Mouse (Mus musculus) forebrain, postnatal 0 days (tissue): ENCODE data around the gene Acta2. TPM values are rescaled to one million over a fixed set of nuclear protein-coding genes. Genes with fewer than 3 reads are reported as not detected.

Source experiments
- ATAC-seq: fragments of 200-750 bp; cut with Nextera tagmentation; 2 replicates; pipeline ENCODE4 v1.8.0; 2017; ENCODE audit warnings: mild to moderate bottlenecking, moderate library complexity
- DNase-seq: peaks from one replicate; pipeline ENCODE4 v3.0.0-alpha.2; 2015
- H3K27ac ChIP-seq: fragments of 300-500 bp; sonication (generic); 2 replicates; pipeline ENCODE4 v1.5.1; 2014; ENCODE audit warnings: low read depth, mild to moderate bottlenecking, antibody characterized with exemption, low read length, moderate library complexity, mixed read lengths
- H3K27me3 ChIP-seq: fragments of 300-500 bp; sonication (generic); 2 replicates; pipeline ENCODE4 v1.6.1; 2014; ENCODE audit warnings: mild to moderate bottlenecking, low read length, mixed read lengths; ENCODE audit not compliant: insufficient read depth
- H3K36me3 ChIP-seq: fragments of 300-500 bp; sonication (generic); 2 replicates; pipeline ENCODE4 v1.6.1; 2014; ENCODE audit warnings: mild to moderate bottlenecking, moderate library complexity; ENCODE audit not compliant: insufficient read depth
- H3K4me1 ChIP-seq: fragments of 300-500 bp; sonication (generic); 2 replicates; pipeline ENCODE4 v1.6.1; 2014; ENCODE audit warnings: antibody characterized with exemption; ENCODE audit not compliant: insufficient read depth
- H3K4me2 ChIP-seq: fragments of 300-500 bp; sonication (generic); 2 replicates; pipeline ENCODE4 v1.6.1; 2014; ENCODE audit warnings: low read depth, mild to moderate bottlenecking, moderate library complexity
- H3K4me3 ChIP-seq: fragments of 300-500 bp; sonication (generic); 2 replicates; pipeline ENCODE4 v1.5.1; 2014; ENCODE audit warnings: low read depth, low read length, mixed read lengths
- H3K9ac ChIP-seq: fragments of 300-500 bp; sonication (generic); 2 replicates; pipeline ENCODE4 v1.6.1; 2014; ENCODE audit warnings: mild to moderate bottlenecking
- H3K9me3 ChIP-seq: fragments of 300-500 bp; sonication (generic); 2 replicates; pipeline ENCODE4 v1.6.1; 2016; ENCODE audit warnings: low read length
- CTCF ChIP-seq: sonication (generic); IDR thresholded peaks from 2 replicates; pipeline ENCODE4 v1.5.1; 2016; ENCODE audit warnings: antibody characterized with exemption, control low read depth, low read depth
- WGBS: fragments of 180-500 bp; shearing (Covaris S2); extraction: QIAGEN DNeasy Blood & Tissue Kit; methylation state at CpG from one replicate; pipeline ENCODE4 v1.1.7; 2014; 5-methylcytosine and 5-hydroxymethylcytosine counted together
- polyA plus RNA-seq: library from polyadenylated mRNA; unstranded; fragments of >200 nt; fragmentation: Nextera tagmentation; extraction: Ambion mirVana; gene quantifications from 2 replicates; pipeline ENCODE4 v1.2.1, GENCODE M21; 2015
- total RNA-seq: library from RNA; depleted of rRNA; stranded (reverse); fragments of >200 nt; gene quantifications from 2 replicates; pipeline ENCODE4 v1.2.3, GENCODE M21; 2014

Acta2 gene
- total and polyA plus RNA-seq, 2 experiments from 2014 or later: 6.0 to 11.1 TPM

- Histone ChIP-seq H3K9ac (no peak overlapping the region), H3K27ac (no peak overlapping the region), H3K4me1 (no peaks in the 10 kb centered on the region), H3K27me3 (no peaks in the 10 kb centered on the region), H3K4me3 (no peak overlapping the region), H3K36me3 (no peaks in the 10 kb centered on the region), H3K4me2 (no peak overlapping the region), H3K9me3 (no peaks in the 10 kb centered on the region)
- DNase-seq (no peak), ATAC-seq (no peak)
- TF ChIP-seq CTCF: no peak
- WGBS: 85% methylated on average over 11 of the region's 11 CpGs
These were observed 14.8 kb upstream of the Acta2 start for GRCm38 (mm10) chr19:34270106-34270726.

DNA sequence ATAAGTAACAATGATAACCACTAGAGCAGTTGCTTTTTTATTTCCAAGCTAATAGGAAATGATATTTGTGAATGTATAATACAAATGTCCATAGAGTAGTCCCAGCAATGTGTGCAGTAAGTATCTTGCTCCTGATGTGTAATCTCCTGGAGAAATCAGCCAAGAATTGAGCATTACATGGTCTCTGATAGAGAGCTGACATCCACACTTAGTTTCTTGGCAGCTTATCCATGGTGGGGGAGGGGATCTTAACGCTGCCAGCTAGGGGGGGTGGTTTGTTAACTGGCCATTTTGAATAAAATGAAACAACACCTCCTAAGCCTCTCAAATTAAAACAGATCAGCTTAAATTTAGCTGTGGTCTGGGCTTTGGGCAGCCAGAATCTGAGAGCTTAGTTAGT, 13.6 kb upstream of the Acta2 start:
- Histone ChIP-seq H3K27ac (no peak overlapping the region), H3K4me1 (no peaks in the 10 kb centered on the region), H3K9me3 (no peaks in the 10 kb centered on the region), H3K36me3 (no peaks in the 10 kb centered on the region), H3K4me2 (no peak overlapping the region), H3K4me3 (no peak overlapping the region), H3K9ac (no peak overlapping the region), H3K27me3 (no peaks in the 10 kb centered on the region)
- ATAC-seq: no peak
- 33% methylated on average over 1 of the region's 1 CpGs for WGBS
- DNase-seq: no peak
- TF ChIP-seq CTCF: no peak

DNA sequence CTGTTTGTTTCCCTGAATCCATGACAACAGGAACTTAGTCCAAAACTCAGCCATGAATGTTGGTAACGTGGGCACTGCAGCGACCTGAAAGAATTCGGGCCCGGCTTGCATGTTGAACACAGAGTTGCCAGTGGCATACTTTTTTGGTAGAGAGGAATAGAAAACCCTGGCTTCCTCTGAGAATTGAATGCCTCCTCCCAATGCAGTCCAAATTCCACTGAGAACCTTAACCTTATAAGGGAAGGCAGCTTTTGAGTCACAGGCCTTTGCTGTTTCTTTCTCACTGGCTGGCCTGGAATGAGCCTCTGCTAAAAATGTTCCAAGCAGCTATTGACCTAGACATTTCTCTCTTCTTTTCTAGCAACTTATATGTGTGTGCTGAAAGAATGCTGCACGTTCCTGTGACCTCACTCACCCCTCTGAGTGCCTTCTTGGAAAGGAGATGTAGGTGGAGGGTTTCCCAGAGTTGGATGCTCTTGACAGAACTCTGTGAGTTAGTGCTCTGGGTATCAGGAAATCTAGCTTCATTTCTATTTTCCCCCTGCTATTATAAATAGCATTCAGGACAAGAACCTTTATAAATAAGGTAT, 10.3 kb upstream of the Acta2 start:
- H3K4me1 ChIP-seq: no peaks in the 10 kb centered on the region
- no peaks in the 10 kb centered on the region for H3K9me3 ChIP-seq
- H3K4me3 ChIP-seq: no peak overlapping the region
- H3K36me3 ChIP-seq: no peaks in the 10 kb centered on the region
- no peaks in the 10 kb centered on the region for H3K27me3 ChIP-seq
- ATAC-seq: no peak
- no peak for DNase-seq
- no peak overlapping the region for H3K9ac ChIP-seq
- 45% methylated on average over 5 of the region's 5 CpGs for WGBS
- no peak overlapping the region for H3K4me2 ChIP-seq
- TF ChIP-seq CTCF: no peak
- no peak overlapping the region for H3K27ac ChIP-seq

DNA sequence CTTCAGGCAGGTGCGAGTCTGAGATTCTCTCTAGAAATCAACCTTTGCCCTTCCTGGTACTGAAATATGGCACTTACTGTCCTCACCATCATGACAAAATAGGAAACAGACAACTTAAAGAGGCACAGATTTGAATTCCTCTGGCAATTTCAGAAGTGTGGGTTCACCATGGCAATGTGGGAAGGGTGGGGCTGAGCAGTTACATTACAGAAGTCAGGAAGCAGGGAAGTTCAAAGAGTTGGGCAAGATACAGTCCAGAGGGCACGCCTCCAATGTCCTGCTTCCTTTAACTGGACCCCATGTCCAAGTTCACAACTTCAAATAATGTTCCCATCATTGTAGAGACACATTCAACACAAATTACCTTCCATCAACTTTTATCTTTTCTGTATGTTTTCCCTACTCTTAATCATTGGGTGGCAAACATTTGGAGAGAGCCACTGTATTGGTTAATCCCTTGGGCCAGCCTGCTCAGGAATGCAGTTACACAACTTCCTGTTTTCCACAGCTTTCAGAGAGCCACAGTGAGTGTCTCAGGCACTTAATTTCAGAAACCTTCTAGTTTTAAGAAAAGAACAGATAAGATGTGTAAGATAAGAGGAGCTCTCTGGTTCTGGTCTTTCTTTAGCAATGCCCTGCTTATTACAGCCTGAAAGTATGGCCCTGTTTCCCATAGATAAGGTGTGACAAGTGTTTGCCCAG, 7.0 kb upstream of the Acta2 start:
- Histone ChIP-seq H3K27ac (no peak overlapping the region), H3K27me3 (no peaks in the 10 kb centered on the region), H3K9ac (no peak overlapping the region), H3K4me2 (no peak overlapping the region), H3K36me3 (no peaks in the 10 kb centered on the region), H3K4me1 (no peaks in the 10 kb centered on the region), H3K9me3 (no peaks in the 10 kb centered on the region), H3K4me3 (no peak overlapping the region)
- TF ChIP-seq CTCF: no peak
- 88% methylated on average over 2 of the region's 2 CpGs for WGBS
- DNase-seq (no peak), ATAC-seq (no peak)

GRCm38 (mm10) chr19:34256936-34257335, 1.5 kb upstream of the Acta2 start:
- Histone ChIP-seq H3K4me1 (no peaks in the 10 kb centered on the region), H3K4me3 (no peak overlapping the region), H3K9ac (no peak overlapping the region), H3K9me3 (no peaks in the 10 kb centered on the region), H3K27me3 (no peaks in the 10 kb centered on the region), H3K36me3 (no peaks in the 10 kb centered on the region), H3K4me2 (no peak overlapping the region), H3K27ac (no peak overlapping the region)
- ATAC-seq: no peak
- 89% methylated on average over 2 of the region's 2 CpGs for WGBS
- no peak for DNase-seq
- TF ChIP-seq CTCF: no peak

DNA sequence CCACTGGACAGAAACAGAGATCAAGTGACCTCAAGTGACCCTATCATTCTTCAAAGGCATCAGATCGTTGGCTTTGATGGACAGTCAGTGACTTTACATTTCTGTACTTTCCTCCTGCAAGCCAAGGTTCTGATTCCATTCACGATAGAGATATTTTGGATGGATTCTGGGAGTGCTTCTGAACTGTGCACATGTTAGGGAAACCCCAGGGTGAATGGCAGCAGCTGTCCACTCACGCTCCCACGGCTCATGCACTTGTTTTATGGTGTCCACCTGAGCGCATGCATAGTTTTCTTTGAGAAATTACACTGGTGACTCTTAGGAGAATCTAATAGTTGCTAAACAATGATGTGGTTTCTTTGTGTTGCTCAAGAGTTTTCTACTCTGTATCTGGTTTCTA, 759 bp upstream of the Acta2 start:
- WGBS: 83% methylated on average over 5 of the region's 5 CpGs
- ATAC-seq (no peak), DNase-seq (no peak)
- Histone ChIP-seq H3K9ac (no peak overlapping the region), H3K27ac (no peak overlapping the region), H3K4me1 (no peaks in the 10 kb centered on the region), H3K9me3 (no peaks in the 10 kb centered on the region), H3K27me3 (no peaks in the 10 kb centered on the region), H3K4me3 (no peak overlapping the region), H3K4me2 (no peak overlapping the region), H3K36me3 (no peaks in the 10 kb centered on the region)
- no peak for TF ChIP-seq CTCF
